Mouse (Mus musculus): ENCODE data around the gene Calr3.

The Calr3 gene

GRCm38 (mm10) chr8:72443338-72443993 lies at the start of gene Calr3, which contains the start of gene 1700030K09Rik:
TSS of gene Calr3 (minus strand) at chr8:72443870.
TSS of gene 1700030K09Rik (plus strand) at chr8:72443880.
- no peak for DNase-seq (ENCODE audit: low spot score)

GRCm38 (mm10) chr8:72493381-72493780 lies 49.7 kb upstream of the Calr3 start:
- no peak for DNase-seq (ENCODE audit: low spot score)

- peak; percentile 98 for DNase-seq (ENCODE audit: low spot score)
These were observed 49.0 kb upstream of the Calr3 start for GRCm38 (mm10) chr8:72492622-72493081.

- peak; percentile 58 for DNase-seq (ENCODE audit: low spot score)
These were observed 48.3 kb upstream of the Calr3 start, which contains the start of gene Slc35e1 for GRCm38 (mm10) chr8:72491680-72492621. TSS of gene Slc35e1 (minus strand) at chr8:72492614.

- DNase-seq (ENCODE audit: low spot score) = no peak
These were observed 47.3 kb upstream of the Calr3 start for GRCm38 (mm10) chr8:72491017-72491416.

GRCm38 (mm10) chr8:72487014-72487413 lies 43.3 kb upstream of the Calr3 start:
- DNase-seq (ENCODE audit: low spot score) = no peak

- DNase-seq (ENCODE audit: low spot score) = peak; percentile 56
These were observed 42.0 kb upstream of the Calr3 start for GRCm38 (mm10) chr8:72485456-72486199.

GRCm38 (mm10) chr8:72474826-72475546 lies 31.3 kb upstream of the Calr3 start, which contains the start of gene Cherp:
TSS of gene Cherp (minus strand) at chr8:72475226.
- peak; percentile 98 for DNase-seq (ENCODE audit: low spot score)

GRCm38 (mm10) chr8:72470684-72471083 lies 27.0 kb upstream of the Calr3 start:
- no peak for DNase-seq (ENCODE audit: low spot score)

GRCm38 (mm10) chr8:72469984-72470383 lies 26.3 kb upstream of the Calr3 start:
- DNase-seq (ENCODE audit: low spot score) = no peak

- no peak for DNase-seq (ENCODE audit: low spot score)
These were observed 25.6 kb upstream of the Calr3 start for GRCm38 (mm10) chr8:72469243-72469642.

- no peak for DNase-seq (ENCODE audit: low spot score)
These were observed 20.5 kb upstream of the Calr3 start for GRCm38 (mm10) chr8:72464211-72464610.

- no peak for DNase-seq (ENCODE audit: low spot score)
These were observed 16.3 kb upstream of the Calr3 start for GRCm38 (mm10) chr8:72459881-72460533.

GRCm38 (mm10) chr8:72458457-72458856 lies 14.8 kb upstream of the Calr3 start:
- no peak for DNase-seq (ENCODE audit: low spot score)

- DNase-seq (ENCODE audit: low spot score) = no peak
These were observed 14.1 kb upstream of the Calr3 start for GRCm38 (mm10) chr8:72457806-72458205.

GRCm38 (mm10) chr8:72455317-72455716 lies 11.6 kb upstream of the Calr3 start:
- DNase-seq (ENCODE audit: low spot score) = no peak

- no peak for DNase-seq (ENCODE audit: low spot score)
These were observed 10.2 kb upstream of the Calr3 start for GRCm38 (mm10) chr8:72453904-72454303.

- DNase-seq (ENCODE audit: low spot score) = no peak
These were observed 7.8 kb upstream of the Calr3 start for GRCm38 (mm10) chr8:72451516-72451915.

- DNase-seq (ENCODE audit: low spot score) = no peak
These were observed 1.4 kb upstream of the Calr3 start for GRCm38 (mm10) chr8:72445071-72445470.

GRCm38 (mm10) chr8:72443994-72444350 lies 302 bp upstream of the Calr3 start:
- DNase-seq (ENCODE audit: low spot score) = no peak

All from MN1 (cell line).